Mouse (Mus musculus) erythroblast, embryonic 14.5 days (primary cell): ENCODE data around the gene Rnaseh2b.

ENCODE experiments used
- GATA1 ChIP-seq: IDR thresholded peaks from 2 replicates; pipeline ENCODE4 v1.6.1; 2012; ENCODE audit warnings: low read length, inconsistent platforms, mixed read lengths
- TAL1 ChIP-seq: IDR thresholded peaks from 3 replicates; pipeline ENCODE4 v1.6.1; 2012; ENCODE audit warnings: low read length, inconsistent platforms, mixed read lengths

- TF ChIP-seq GATA1 (no peak), TAL1 (no peak)
Observed at GRCm38 (mm10) chr14:62251999-62252398, 40.4 kb upstream of the Rnaseh2b start.
